38 mouse cellular contexts compared by ENCODE assay signal in the genomic region with DNA sequence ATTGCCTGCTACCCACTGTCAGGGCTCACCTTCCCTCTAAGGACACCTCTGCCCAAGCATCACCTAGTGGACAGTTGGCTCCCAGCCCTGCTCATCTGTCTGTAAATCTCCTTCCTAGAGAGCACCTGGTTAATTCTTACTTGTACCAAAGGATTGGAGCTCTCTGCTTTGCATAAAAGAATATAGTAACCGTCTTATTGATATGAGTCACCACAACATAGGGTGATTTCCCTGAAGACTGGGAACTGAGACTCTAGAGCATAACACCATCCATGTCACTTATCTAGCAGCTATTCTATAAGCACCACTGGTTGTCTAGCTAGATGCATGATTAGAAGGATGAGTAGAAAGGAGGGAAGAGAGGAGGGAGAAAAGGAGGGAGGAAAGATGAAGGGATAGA. TPM values are rescaled to one million over a fixed set of nuclear protein-coding genes. Genes with fewer than 3 reads are reported as not detected.
"Had no signal": no experiment of that assay in that cellular context is flagged by ENCODE, and none has a peak within 500 bp of the region (broad histone marks: within the 10 kb centered on the region; RNA-seq: fewer than 3 reads in every experiment).

No protein-coding gene starts in this region.

- H3K9ac ChIP-seq: embryonic facial prominence, embryonic 12.5 days; embryonic facial prominence, embryonic 13.5 days; embryonic facial prominence, embryonic 15.5 days; forebrain, embryonic 12.5 days; forebrain, embryonic 13.5 days; forebrain, embryonic 15.5 days; forebrain, postnatal 0 days had no signal

- H3K4me2 ChIP-seq: embryonic facial prominence, embryonic 12.5 days; embryonic facial prominence, embryonic 13.5 days; embryonic facial prominence, embryonic 15.5 days; forebrain, embryonic 12.5 days; forebrain, embryonic 13.5 days; forebrain, embryonic 15.5 days had no signal

- H3K9me3 ChIP-seq: embryonic facial prominence, embryonic 10.5 days; embryonic facial prominence, embryonic 12.5 days; embryonic facial prominence, embryonic 13.5 days; embryonic facial prominence, embryonic 15.5 days; forebrain, embryonic 10.5 days; forebrain, embryonic 12.5 days; forebrain, embryonic 13.5 days; forebrain, embryonic 15.5 days had no signal

- H3K27ac ChIP-seq: embryonic facial prominence, embryonic 10.5 days; embryonic facial prominence, embryonic 12.5 days; embryonic facial prominence, embryonic 13.5 days; embryonic facial prominence, embryonic 15.5 days; forebrain, embryonic 10.5 days; forebrain, embryonic 12.5 days; forebrain, embryonic 13.5 days; forebrain, embryonic 15.5 days; gastrocnemius, adult 2 months; heart, adult 2 months had no signal

- H3K4me3 ChIP-seq: embryonic facial prominence, embryonic 10.5 days; embryonic facial prominence, embryonic 12.5 days; embryonic facial prominence, embryonic 13.5 days; embryonic facial prominence, embryonic 15.5 days; erythroblast, embryonic 14.5 days; forebrain, embryonic 10.5 days; forebrain, embryonic 12.5 days; forebrain, embryonic 13.5 days; forebrain, embryonic 15.5 days; gastrocnemius, adult 2 months; heart, adult 2 months had no signal

- H3K27me3 ChIP-seq: embryonic facial prominence, embryonic 15.5 days; forebrain, embryonic 12.5 days; forebrain, embryonic 13.5 days; forebrain, embryonic 15.5 days had no signal

- ATAC-seq: forebrain, embryonic 13.5 days; forebrain, embryonic 14.5 days; forebrain, embryonic 15.5 days; forebrain, embryonic 16.5 days; forebrain, postnatal 0 days had no signal

- H3K4me1 ChIP-seq: embryonic facial prominence, embryonic 10.5 days; embryonic facial prominence, embryonic 12.5 days; embryonic facial prominence, embryonic 13.5 days; embryonic facial prominence, embryonic 15.5 days; forebrain, embryonic 10.5 days; forebrain, embryonic 12.5 days; forebrain, embryonic 13.5 days had no signal

- DNase-seq: cerebellum, adult 8-10 months; cerebellum, adult 9-10 months; cerebellum, adult 9-11 months; cerebellum, postnatal 10 days; cerebellum, postnatal 14 days; cerebellum, postnatal 25 days; cerebellum, postnatal 36 days; embryo, embryonic 11 days; forebrain, postnatal 0 days; gastrocnemius, adult 2 months; gastrocnemius, postnatal 10 days; gastrocnemius, postnatal 14 days; gastrocnemius, postnatal 25 days; gastrocnemius, postnatal 36 days; heart, adult 2 months had no signal

- H3K36me3 ChIP-seq: embryonic facial prominence, embryonic 10.5 days; embryonic facial prominence, embryonic 12.5 days; embryonic facial prominence, embryonic 13.5 days; embryonic facial prominence, embryonic 15.5 days; forebrain, embryonic 10.5 days; forebrain, embryonic 12.5 days; forebrain, embryonic 15.5 days had no signal

RNA-seq across cellular contexts. Expression of gene Krtap16-1, which starts 3.0 kb away (rescaled TPM):
- total RNA-seq: common myeloid progenitor, adult 5-6 weeks; forebrain, postnatal 0 days; gastrocnemius, adult 18-20 months; gastrocnemius, adult 2 months; gastrocnemius, adult 8-10 months; gastrocnemius, postnatal 10 days; gastrocnemius, postnatal 14 days; gastrocnemius, postnatal 25 days; gastrocnemius, postnatal 36 days; gastrocnemius, postnatal 4 days; granulocyte monocyte progenitor cell, adult 5-6 weeks; heart, adult 2 months; heart, adult 8-10 months had no signal
- polyA plus RNA-seq: cortical plate, adult 2 months; embryonic facial prominence, embryonic 10.5 days; embryonic facial prominence, embryonic 11.5 days; embryonic facial prominence, embryonic 12.5 days; embryonic facial prominence, embryonic 13.5 days; erythroblast, embryonic 14.5 days; forebrain, embryonic 10.5 days; forebrain, embryonic 11.5 days; forebrain, embryonic 12.5 days; forebrain, embryonic 13.5 days; forebrain, embryonic 15.5 days; forebrain, embryonic 16.5 days; forebrain, postnatal 0 days; gonadal fat pad, adult 2 months; heart, adult 2 months had no signal

RNA-seq across cellular contexts. Expression of gene Krtap29-1, which starts 4.6 kb away (rescaled TPM):
- total RNA-seq: common myeloid progenitor, adult 5-6 weeks; forebrain, postnatal 0 days; gastrocnemius, adult 18-20 months; gastrocnemius, adult 2 months; gastrocnemius, adult 8-10 months; gastrocnemius, postnatal 10 days; gastrocnemius, postnatal 14 days; gastrocnemius, postnatal 25 days; gastrocnemius, postnatal 36 days; gastrocnemius, postnatal 4 days; granulocyte monocyte progenitor cell, adult 5-6 weeks; heart, adult 2 months; heart, adult 8-10 months had no signal
- polyA plus RNA-seq: cortical plate, adult 2 months; embryonic facial prominence, embryonic 10.5 days; embryonic facial prominence, embryonic 11.5 days; embryonic facial prominence, embryonic 12.5 days; embryonic facial prominence, embryonic 13.5 days; embryonic facial prominence, embryonic 14.5 days; embryonic facial prominence, embryonic 15.5 days; erythroblast, embryonic 14.5 days; forebrain, embryonic 10.5 days; forebrain, embryonic 11.5 days; forebrain, embryonic 12.5 days; forebrain, embryonic 13.5 days; forebrain, embryonic 14.5 days; forebrain, embryonic 15.5 days; forebrain, embryonic 16.5 days; forebrain, postnatal 0 days; frontal cortex, adult 2 months; gonadal fat pad, adult 2 months; heart, adult 2 months had no signal

RNA-seq across cellular contexts. Expression of gene Krtap17-1, which starts 10.4 kb away (rescaled TPM):
- total RNA-seq: common myeloid progenitor, adult 5-6 weeks; forebrain, postnatal 0 days; gastrocnemius, adult 18-20 months; gastrocnemius, adult 2 months; gastrocnemius, adult 8-10 months; gastrocnemius, postnatal 10 days; gastrocnemius, postnatal 14 days; gastrocnemius, postnatal 25 days; gastrocnemius, postnatal 36 days; gastrocnemius, postnatal 4 days; granulocyte monocyte progenitor cell, adult 5-6 weeks; heart, adult 2 months; heart, adult 8-10 months had no signal
- polyA plus RNA-seq: cortical plate, adult 2 months; embryonic facial prominence, embryonic 10.5 days; embryonic facial prominence, embryonic 11.5 days; erythroblast, embryonic 14.5 days; forebrain, embryonic 10.5 days; forebrain, embryonic 11.5 days; forebrain, embryonic 12.5 days; forebrain, embryonic 13.5 days; forebrain, embryonic 14.5 days; forebrain, embryonic 15.5 days; forebrain, embryonic 16.5 days; frontal cortex, adult 2 months; gonadal fat pad, adult 2 months; heart, adult 2 months had no signal

RNA-seq across cellular contexts. Expression of gene Krt33a, which starts 32.6 kb away (rescaled TPM):
- total RNA-seq: common myeloid progenitor, adult 5-6 weeks; forebrain, postnatal 0 days; gastrocnemius, adult 2 months; gastrocnemius, adult 8-10 months; gastrocnemius, postnatal 10 days; gastrocnemius, postnatal 25 days; gastrocnemius, postnatal 36 days; gastrocnemius, postnatal 4 days; granulocyte monocyte progenitor cell, adult 5-6 weeks; heart, adult 2 months; heart, adult 8-10 months had no signal
- polyA plus RNA-seq: embryonic facial prominence, embryonic 10.5 days; embryonic facial prominence, embryonic 11.5 days; embryonic facial prominence, embryonic 13.5 days; erythroblast, embryonic 14.5 days; forebrain, embryonic 10.5 days; forebrain, embryonic 11.5 days; forebrain, embryonic 12.5 days; forebrain, embryonic 13.5 days; forebrain, embryonic 14.5 days; forebrain, embryonic 15.5 days; forebrain, embryonic 16.5 days; forebrain, postnatal 0 days; frontal cortex, adult 2 months; heart, adult 2 months had no signal

RNA-seq across cellular contexts. Expression of gene Krtap9-5, which starts 35.2 kb away (rescaled TPM):
- total RNA-seq: common myeloid progenitor, adult 5-6 weeks; forebrain, postnatal 0 days; gastrocnemius, adult 18-20 months; gastrocnemius, adult 2 months; gastrocnemius, adult 8-10 months; gastrocnemius, postnatal 10 days; gastrocnemius, postnatal 14 days; gastrocnemius, postnatal 25 days; gastrocnemius, postnatal 36 days; gastrocnemius, postnatal 4 days; granulocyte monocyte progenitor cell, adult 5-6 weeks; heart, adult 2 months; heart, adult 8-10 months had no signal
- polyA plus RNA-seq: cortical plate, adult 2 months; embryonic facial prominence, embryonic 10.5 days; embryonic facial prominence, embryonic 11.5 days; embryonic facial prominence, embryonic 12.5 days; embryonic facial prominence, embryonic 13.5 days; embryonic facial prominence, embryonic 14.5 days; embryonic facial prominence, embryonic 15.5 days; erythroblast, embryonic 14.5 days; forebrain, embryonic 10.5 days; forebrain, embryonic 11.5 days; forebrain, embryonic 12.5 days; forebrain, embryonic 13.5 days; forebrain, embryonic 14.5 days; forebrain, embryonic 15.5 days; forebrain, embryonic 16.5 days; forebrain, postnatal 0 days; frontal cortex, adult 2 months; gonadal fat pad, adult 2 months; heart, adult 2 months had no signal
